Mouse (Mus musculus): ENCODE results near the gene Armh3.
A peak's percentile ranks its signal among the peaks of the same experiment; 100 is the strongest.

The Armh3 gene

DNA sequence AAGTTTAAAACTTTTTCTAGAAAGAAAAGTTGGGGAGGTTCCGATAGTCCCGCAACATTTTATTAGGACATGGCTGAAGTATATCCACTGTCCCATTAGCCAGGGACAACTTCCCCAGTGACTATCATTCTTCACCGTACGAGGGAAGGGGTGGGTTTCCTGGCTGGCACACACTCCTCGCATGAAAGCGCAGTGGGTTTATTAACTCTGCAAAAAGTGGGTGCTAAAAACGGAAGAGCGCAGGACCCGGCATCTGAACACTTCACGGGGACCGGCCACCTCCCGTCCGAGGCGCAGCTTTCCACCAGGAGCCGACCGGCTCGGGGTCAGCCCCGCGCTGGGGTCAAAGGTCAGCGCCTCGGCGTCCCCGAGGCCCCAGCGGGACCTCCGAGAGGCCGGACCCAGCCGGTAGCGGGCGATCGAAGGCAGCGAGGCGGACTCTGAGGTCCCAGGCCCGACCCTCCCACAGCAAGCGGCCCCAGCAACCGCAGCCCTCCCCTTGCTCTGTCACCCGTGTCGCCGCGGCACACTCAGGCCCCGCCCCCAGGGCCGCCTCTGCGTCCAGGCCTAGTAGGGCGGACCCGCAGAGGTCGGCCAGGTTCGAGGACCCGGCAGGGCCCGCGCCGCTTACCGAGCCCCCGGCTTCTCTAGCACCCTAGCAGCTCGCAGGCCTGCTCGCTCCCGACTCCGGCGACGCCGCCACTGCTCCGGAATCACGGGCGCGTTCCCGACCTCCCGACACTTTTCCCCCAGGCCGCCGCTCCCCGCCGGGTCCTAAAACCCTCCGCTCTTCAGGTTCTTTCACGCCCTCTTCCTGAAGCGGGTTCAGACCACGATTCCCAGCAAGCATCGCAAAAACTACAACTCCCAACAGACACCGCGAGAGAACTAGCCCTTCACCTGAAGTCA lies at the start of gene Armh3:
Armh3 (minus strand) TSS at position 704 of the 909 bp plus-strand sequence.
- peak; percentile 94 for DNase-seq (ENCODE audit: low read depth, low spot score)

DNA sequence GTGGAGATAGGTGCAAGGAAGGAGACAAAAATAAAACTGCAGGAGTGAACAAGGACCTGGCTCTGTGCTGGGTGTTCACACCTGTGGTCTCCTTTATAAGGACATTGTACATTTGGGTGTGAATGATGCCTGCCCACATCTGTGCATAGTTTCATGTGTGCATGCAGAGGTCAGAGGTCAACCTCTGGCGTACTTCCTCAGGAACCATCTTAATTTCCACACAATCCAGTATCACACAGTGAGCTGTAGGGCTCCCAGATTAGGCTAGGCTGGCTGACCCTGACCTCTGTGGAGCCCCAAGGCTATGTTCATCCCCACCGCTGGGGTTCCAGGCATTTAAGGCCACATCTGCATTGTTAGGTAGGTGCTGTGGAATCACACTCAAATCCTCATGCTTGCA lies 49.1 kb upstream of the Armh3 start:
- DNase-seq (ENCODE audit: low read depth, low spot score): no peak

DNA sequence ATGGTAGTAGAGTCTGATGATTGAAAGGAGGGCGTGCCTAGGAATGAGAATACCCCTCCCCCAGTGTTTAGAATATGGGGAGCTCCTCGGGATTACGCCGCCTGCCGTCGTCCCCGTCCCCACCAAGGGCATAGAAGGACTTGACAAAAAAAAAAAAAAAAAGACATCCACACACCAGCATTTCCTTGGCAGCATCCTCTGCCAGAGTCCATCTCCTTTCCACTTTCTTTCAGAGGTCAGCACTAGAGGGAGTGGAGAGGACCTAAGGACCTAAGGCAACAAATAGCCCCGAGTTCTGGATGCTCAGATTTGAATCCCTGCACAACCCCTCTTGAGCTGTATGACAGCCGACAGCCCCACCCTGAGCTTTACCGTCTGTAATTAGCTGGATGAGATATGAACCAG lies 48.3 kb upstream of the Armh3 start:
- DNase-seq (ENCODE audit: low read depth, low spot score): no peak

DNA sequence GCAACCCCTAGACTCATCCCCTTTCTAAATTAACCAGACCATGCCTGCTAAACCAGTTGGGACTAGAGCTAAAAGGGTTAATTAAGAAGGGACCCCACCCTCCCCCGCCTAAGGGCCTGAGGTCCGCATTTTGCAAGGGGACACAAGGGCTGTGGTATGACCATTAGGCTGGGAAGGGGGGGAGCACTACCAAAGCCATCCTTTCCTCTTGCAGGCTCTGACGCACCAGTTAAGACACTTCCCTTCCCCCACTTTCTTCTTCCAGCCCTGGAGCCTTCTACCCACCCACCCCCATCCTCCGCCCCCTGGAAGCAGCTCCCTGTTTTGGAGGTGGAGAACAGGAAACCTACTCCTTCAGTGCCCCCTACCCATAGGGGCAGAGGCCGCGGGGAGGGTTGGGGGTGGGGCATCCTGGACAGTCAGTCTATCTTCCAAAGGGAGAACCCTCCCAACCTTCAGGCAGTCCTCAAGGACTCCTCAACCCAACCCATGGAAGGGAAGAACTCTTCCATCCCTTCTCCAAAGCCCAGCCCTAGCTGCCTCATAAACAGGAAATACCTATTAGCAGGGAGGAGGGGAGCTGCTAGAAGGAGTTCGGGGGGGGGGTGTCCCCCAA lies 47.5 kb upstream of the Armh3 start:
- peak; percentile 71 for DNase-seq (ENCODE audit: low read depth, low spot score)

DNA sequence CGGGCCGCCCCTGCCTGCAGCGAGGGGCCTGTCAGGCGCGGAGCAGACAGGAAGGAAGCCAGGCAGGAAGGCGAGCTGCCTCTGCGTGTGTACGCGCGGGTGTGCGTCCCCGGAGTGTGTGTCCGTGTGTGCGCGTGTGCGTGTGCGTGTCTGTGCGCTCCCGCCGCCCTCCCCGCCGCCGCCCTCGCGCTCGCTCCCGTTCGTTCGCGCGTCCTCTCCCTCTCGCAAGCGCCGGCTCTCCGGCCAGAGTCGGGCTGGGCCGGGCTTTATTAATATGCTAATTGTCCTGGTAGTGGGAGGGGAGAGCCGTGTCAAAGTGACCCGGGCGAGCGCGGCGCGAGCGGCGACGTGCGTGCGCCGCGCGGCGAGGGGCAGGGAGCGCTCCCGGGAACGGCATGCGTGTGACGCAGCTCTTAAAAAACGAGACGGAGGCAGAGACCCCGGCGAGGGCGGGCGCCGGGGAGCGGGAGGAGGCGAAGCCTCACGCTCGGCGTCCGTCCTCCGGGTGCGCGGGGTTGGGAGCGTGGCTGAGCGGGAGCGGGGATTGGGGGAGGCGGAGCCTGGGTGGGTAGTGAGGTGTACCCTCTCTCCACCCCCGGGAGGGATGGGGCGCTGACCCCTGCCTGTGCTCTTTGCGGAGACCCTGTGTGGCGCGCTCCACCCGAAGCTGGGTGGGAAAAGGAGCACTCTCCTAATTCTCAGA lies 46.9 kb upstream of the Armh3 start, which contains the start of gene Ldb1:
Ldb1 (minus strand) TSS at position 222 of the 703 bp plus-strand sequence.
- peak; percentile 91 for DNase-seq (ENCODE audit: low read depth, low spot score)

DNA sequence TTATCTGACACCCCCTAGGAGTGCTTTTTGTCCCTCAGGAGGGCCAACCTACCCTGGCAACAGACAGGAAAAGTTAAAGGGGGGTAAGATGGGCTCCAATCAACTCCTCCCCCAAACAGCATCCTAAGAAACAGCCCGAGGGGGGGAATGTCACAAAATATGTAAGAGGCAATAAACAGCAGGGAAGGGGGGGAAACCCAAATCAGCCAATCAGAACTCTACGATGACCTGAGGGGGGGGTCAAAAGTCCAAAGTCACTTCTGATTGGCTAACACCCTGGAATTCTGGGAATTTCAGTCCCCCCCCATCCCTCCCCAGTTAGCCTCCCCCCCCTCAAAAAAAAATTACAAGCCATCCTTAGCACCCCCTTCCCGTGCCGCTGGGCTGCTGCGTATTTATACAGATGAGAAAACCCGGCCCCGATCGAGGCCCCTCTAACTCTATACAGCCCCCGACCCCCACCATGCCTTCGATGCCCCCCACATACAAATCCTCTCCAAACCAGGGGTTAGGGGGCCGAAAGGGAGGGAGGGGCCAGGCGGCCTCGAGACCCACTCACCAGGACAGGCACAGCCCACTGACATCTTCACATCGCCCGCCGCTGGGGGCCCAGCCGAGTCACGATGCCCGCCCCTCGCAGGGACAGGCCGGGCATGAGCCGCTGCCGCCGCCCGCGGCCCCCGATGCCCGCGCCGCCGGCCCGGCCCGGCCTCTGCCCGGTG lies 46.1 kb upstream of the Armh3 start, which contains the start of gene Pprc1:
Pprc1 (plus strand) TSS at position 616 of the 722 bp plus-strand sequence.
- peak; percentile 68 for DNase-seq (ENCODE audit: low read depth, low spot score)

DNA sequence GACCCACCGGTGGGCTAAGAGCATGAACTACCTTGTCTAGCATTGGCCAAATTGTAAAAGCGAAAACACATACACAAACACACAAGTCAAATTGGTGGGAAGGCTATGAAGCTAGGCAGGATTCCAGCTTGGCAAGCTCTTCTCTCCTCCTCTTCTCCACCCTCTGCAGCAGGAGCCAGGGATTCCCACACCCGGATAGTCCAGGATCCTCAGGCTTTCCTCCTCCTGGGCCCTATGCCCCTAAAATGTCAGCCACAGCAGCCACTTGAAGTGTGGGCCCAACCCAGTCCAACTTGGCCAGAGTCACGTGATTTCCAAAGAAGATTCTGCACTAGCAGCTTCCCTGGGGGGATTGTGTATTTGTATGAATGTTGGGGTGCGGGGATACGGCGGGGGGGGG lies 45.1 kb upstream of the Armh3 start:
- DNase-seq (ENCODE audit: low read depth, low spot score): no peak

DNA sequence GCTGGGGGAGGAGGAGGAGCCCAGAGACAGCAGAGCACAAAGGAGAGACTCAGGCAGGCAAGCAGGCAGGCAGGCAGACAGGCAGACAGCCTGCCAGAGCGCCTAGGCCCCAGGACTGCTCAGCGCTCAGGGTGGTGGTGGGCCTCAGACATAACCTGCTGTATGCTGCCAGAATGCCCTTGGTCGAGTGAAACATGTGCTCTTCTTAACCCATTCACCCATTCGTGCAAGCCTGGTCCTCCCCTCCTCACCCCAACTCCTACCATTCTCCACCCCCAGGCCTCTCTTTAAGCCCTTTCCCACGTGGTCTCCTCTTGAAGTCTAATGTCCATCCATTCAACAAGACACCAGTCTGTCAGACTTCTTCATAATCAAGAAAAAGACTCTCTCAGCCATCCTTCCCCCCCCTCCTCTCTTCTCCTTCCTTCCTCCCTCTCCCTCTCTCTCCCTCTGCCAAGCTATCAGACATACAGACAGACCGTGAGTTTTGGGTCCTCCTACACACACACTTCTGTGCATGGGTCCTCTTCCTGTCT lies 44.3 kb upstream of the Armh3 start:
- peak; percentile 74 for DNase-seq (ENCODE audit: low read depth, low spot score)

DNA sequence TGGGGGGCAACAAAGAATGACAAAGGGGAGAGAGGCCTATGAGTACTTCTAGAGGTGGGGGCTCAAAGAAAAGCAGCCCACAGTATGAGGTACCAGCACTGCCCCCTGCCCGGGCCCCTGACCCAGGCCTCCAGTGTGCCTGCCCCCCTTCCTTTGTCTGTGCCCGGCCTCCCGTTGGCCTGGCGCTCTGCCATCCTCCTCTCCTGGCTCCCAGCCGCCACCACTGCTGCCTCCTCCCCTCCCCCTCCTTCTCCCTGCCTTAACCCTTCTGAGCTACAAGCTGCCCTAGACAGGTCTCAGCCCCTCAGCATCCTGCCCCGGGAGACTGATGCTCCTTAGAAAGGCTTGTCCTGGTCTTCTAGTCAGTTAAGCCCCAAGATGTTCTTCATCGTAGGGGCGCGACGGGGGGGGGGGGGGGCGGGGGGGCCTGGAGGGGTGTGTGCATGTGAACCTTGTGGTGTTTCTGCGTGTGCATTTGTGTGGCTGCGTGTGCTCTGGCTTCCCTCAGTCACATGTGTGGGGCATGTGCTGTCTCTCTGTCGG lies 43.7 kb upstream of the Armh3 start:
- peak; percentile 80 for DNase-seq (ENCODE audit: low read depth, low spot score)

DNA sequence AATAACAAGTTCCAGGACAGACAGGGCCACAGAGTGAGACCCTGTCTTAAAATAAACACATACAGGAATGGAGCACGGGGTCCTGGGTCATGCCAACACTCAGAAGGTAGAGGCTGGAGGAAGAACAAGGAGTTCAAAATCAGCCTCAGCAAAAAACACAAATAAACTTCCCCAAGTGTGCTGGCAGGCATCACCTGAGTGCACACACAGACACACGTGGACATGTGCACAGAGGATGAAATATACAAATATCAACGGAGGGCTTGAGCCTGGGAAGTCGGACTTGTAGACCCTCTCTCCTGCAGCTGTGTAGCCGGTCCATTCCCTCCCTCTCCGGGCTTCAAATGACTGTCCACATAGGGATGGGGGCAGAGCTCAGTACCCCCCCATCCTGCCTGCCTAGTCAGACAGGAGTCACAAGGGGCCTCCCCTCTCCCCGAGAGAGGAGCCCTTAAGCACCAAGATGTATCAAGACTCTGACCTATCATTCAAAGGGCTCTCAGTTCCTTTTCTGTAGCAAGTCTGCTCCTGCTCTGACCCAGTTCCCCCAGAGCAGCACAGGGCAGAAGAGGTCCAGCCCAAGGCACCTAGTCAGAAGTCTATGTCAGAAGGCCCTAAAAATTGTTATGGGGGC lies 43.1 kb upstream of the Armh3 start:
- no peak for DNase-seq (ENCODE audit: low read depth, low spot score)

DNA sequence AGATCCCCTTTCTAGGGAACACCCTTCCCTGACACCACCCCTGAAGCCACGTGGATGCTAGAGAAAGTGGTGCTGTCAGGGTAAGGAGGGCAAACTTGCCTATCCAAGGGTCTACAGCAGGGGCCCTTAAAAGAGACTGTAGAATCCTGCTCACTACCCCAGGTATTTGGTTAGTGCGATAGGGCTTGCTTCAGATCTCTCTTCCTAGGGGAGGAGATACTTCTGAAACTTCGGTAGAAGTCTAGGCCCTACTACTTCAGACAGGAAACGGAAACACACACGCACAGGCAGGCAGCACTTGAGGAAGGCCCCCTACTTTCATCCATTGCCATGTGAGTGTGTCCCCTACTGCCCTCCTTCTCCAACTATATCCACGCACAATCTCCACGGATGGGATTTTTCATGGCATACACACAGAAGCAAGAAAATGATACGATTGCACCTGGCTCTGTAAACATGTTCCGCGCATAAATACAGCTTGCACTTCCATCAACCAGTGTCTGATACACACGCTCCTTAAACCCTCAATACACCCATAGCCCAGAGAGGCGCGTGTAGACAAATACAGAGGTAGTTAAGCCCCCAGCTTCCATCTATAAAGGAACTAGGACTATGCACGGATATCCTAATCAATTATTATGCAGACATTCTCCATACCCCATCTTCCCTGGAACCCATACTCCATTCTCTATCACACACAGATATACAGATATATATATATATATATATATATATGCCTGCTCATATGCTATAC lies 42.0 kb upstream of the Armh3 start:
- no peak for DNase-seq (ENCODE audit: low read depth, low spot score)

DNA sequence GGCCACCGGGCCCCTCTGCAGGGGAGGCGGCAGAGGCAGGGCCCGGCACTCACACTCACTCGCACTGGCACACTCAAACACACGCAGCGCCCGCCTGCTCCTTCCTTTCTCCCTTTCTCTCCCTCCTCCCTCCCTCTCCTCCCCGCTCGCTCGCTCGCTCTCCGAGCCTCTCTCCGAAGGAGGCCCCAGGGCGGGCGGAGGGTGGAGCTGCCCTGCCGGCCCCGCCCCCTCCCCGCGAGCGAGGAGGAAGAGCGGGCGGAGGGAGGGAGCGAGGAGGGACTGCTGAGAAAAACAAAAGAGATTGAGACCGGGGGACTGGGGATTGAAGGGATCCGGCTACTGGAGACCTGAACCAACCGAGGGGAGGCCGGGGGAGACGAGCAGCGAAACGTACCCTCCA lies 41.2 kb upstream of the Armh3 start:
- peak; percentile 92 for DNase-seq (ENCODE audit: low read depth, low spot score)

DNA sequence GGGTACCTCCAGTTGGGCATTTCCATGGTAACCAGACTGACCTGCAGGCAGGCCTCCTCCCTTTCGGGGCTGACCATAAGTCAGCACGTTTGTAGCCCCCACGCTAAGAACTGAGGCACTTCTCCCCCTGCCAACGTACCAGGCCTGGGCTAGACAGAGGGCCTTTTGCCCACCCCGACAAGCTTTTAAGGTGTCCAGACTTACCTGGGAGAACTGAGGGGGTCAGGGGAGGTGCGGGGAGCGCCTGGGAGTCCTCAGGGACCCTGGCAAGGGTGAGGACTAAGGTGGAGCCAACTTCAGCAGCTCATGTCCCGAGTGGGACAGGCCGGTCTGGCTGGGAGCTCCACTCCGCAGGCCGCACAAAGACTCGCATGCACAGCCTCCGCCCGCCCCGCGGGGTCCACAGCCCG lies 40.6 kb upstream of the Armh3 start:
- DNase-seq (ENCODE audit: low read depth, low spot score): no peak

DNA sequence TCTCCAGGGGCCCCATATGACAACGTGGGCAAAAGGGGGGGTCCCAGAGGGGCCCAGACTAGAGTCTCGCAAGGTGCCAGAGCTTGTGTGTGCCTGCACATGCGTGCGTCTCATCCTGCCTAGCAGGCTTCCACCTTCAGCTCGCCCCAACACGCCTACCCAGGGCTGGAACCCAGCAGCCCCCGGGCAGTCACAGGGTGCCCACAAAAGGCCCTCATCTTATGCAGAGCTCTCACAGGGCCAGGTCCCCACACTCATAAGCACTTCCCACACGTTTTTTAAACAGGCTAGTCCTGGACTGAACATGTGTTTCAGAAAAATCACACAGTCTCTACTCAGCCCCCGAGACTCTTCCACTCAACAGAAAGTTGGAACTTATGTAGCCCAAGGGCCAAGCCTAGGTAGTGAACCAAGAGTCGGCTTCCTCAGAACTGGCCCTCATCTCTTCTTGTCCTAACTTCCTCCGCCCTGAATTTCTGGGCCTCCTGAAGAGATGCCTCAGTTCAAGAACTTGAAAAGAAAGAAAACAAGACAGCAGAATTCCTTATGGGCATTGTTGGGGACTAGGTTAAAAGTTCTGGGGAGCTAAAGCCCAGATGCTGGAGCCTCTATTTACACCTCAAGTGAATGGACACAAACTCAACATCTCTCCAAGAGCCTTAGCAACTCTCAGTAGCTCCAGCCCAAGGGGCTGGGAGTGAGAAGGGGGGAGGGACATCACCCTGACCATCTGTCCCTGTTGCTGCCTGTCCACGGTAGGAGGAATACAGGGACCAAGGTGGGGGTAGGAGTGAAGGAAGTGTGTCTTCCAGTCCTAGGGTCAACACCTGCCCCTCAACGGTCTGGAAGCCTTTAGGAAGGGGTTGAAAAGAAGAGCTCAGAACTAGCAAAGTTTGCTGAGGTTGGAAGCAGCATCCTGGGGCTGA lies 39.9 kb upstream of the Armh3 start:
- DNase-seq (ENCODE audit: low read depth, low spot score): no peak

DNA sequence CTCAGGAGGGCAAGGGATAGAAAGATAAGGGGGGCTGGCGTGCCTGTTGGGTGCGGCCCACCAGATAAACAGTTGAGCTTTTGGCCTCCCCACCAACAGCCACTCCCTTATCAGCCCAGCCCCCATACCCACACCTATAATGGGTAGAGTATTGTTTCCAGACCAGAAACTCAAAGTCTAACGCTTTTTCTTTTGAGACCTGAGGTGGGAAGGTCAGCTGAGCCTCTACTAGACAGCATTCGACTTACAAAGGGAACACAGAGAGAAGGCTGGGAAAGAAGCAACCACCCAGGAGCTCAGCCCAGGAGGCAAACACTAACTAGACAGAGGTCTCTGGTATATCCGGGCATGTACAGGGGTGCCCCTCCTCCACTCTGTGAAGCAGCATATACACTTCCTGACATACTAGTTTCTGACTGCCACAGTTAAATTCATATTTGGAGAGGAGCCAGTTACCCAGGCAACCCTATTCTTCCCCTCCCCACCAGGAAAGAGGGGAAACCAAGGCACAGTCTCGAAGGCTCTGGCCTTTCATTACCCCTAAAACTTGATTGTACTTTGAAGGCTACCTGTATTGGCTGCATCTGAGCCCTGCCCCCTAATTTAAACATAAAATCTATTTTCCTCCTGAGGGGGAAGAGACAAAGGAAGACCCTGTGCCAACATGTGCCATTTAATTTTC lies 39.1 kb upstream of the Armh3 start:
- no peak for DNase-seq (ENCODE audit: low read depth, low spot score)

DNA sequence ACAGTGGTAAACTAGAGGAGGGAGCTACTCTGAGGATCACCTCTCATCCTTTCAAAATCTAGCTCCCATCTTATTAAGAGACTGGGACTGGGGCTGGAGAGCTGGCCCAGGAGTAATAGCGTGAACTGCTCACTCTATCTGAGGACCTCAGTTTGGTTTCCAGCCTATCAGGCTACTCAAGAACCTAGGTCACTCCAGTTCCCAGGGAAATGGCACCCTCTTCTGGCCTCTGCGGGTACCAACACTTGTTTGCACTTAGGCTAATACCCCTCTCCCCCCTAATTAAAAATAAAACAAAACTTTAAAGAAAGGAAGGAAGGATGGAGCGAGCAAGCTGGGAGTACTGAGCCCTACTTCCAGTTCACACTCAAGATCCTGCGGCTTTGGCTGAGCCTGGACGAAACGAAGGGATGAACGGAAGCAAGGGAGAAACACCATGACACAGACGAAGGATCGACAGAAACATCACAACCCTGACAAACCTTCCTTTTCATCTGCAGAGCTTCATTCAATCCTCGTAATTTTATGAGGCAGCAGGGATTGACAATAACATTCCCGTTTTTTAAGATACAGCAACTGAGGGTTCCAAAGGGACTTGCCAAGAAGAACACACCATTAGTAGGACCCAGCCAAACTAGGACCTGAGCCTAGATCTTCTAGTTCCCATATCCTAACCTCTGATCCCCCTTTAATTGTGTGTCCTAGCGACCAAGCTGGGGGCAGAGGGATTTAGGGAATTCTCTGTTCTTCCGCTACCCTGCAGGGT lies 38.4 kb upstream of the Armh3 start:
- no peak for DNase-seq (ENCODE audit: low read depth, low spot score)

DNA sequence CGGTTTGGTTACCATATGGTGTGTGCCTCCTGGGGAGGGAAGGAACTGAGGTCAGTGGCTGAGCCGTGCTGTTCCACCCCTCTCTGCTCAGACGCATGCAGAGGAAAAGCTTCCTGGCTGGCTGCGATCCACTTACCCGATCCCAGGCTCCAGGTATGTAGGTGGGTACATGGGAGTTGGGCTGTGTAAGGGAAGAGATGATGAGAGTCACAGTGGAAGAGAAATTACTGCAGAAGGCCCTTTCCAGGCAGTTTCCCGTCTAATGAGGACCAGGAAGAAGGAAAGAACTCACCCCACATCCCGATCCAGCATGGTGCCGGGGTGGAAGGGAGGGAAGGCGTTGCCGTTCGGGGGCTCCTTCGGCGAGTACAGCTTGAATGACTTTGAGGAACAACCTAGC lies 37.7 kb upstream of the Armh3 start:
- DNase-seq (ENCODE audit: low read depth, low spot score): no peak

All from mesoderm, embryonic 11.5 days (tissue).